Mouse (Mus musculus) limb, embryonic 13.5 days (tissue): Measurements from ENCODE around the gene Rhox2a. TPM values are rescaled to one million over a fixed set of nuclear protein-coding genes. Genes with fewer than 3 reads are reported as not detected.
"Not testable (repeated sequence)": the region's sequence is repeated elsewhere in the genome, so short reads cannot be mapped to it uniquely, and the experiment has no call there.

ENCODE experiments used
- ATAC-seq: fragments of 200-750 bp; cut with Nextera tagmentation; 2 replicates; pipeline ENCODE4 v1.8.0; 2017; ENCODE audit warnings: low read depth, moderate number of reproducible peaks, moderate TSS enrichment; ENCODE audit not compliant: low FRiP score
- H3K27ac ChIP-seq: fragments of 300-500 bp; sonication (generic); 2 replicates; pipeline ENCODE4 v1.5.1; 2015; ENCODE audit warnings: inconsistent platforms, mild to moderate bottlenecking, moderate library complexity
- H3K27me3 ChIP-seq: fragments of 300-500 bp; sonication (generic); 2 replicates; pipeline ENCODE4 v1.6.1; 2015; ENCODE audit warnings: mild to moderate bottlenecking, inconsistent platforms
- H3K36me3 ChIP-seq: fragments of 300-500 bp; sonication (generic); 2 replicates; pipeline ENCODE4 v1.6.1; 2015; ENCODE audit warnings: inconsistent platforms, mild to moderate bottlenecking, moderate library complexity
- H3K4me1 ChIP-seq: fragments of 300-500 bp; sonication (generic); 2 replicates; pipeline ENCODE4 v1.6.1; 2015; ENCODE audit warnings: inconsistent platforms
- H3K4me2 ChIP-seq: fragments of 300-500 bp; sonication (generic); replicated peaks from 2 replicates; pipeline ENCODE4 v1.6.1; 2015; ENCODE audit warnings: inconsistent platforms, mild to moderate bottlenecking, moderate library complexity
- H3K4me3 ChIP-seq: fragments of 300-500 bp; sonication (generic); 2 replicates; pipeline ENCODE4 v1.5.1; 2015; ENCODE audit warnings: moderate library complexity, mild to moderate bottlenecking, inconsistent platforms
- H3K9ac ChIP-seq: fragments of 300-500 bp; sonication (generic); 2 replicates; pipeline ENCODE4 v1.6.1; 2015; ENCODE audit warnings: mild to moderate bottlenecking, inconsistent platforms
- H3K9me3 ChIP-seq: fragments of 300-500 bp; sonication (generic); 2 replicates; pipeline ENCODE4 v1.6.1; 2016; ENCODE audit warnings: inconsistent platforms
- WGBS: fragments of 180-500 bp; shearing (Covaris S2); methylation state at CpG from one replicate; pipeline ENCODE4 v1.1.7; 2015; 5-methylcytosine and 5-hydroxymethylcytosine counted together
- polyA plus RNA-seq: library from polyadenylated mRNA; unstranded; fragments of >200 nt; fragmentation: Nextera tagmentation; extraction: Ambion mirVana; gene quantifications from 2 replicates; pipeline ENCODE4 v1.2.1, GENCODE M21; 2015

The Rhox2a gene
- 0.29 TPM in 1 of 2 replicates, not detected in the other for polyA plus RNA-seq

DNA sequence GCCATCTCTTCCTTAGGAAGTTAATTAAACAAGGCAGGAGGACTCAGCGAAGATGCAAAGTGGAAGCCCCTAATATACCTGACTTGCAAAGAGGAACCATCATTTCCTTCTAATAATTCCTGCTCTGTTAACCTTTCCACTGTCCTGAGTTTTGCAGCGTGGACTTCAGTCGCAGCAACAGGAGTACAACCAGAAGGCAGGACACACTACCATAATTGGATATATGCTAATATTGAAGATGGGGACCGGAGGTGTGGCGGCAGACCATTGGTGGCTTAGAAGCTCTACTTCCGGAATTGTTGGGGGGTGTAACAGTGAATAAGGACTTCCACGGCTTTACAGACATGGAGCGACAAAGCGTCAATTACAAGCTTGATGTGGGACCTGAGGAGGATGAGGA, at the start of gene Rhox2a:
Gene Rhox2a (plus strand): TSS at position 301 of the 400 bp plus-strand sequence.
- H3K27ac ChIP-seq, H3K27me3 ChIP-seq: not testable (repeated sequence)
- 100% methylated on average over 2 of the region's 9 CpGs for WGBS

GRCm38 (mm10) chrX:37198676-37199075, 46.1 kb upstream of the Rhox2a start:
- H3K4me2 ChIP-seq: no peak overlapping the region
- H3K27me3 ChIP-seq: no peaks in the 10 kb centered on the region
- H3K36me3 ChIP-seq: no peaks in the 10 kb centered on the region
- no peaks in the 10 kb centered on the region for H3K4me1 ChIP-seq
- no peaks in the 10 kb centered on the region for H3K9me3 ChIP-seq
- no peak overlapping the region for H3K4me3 ChIP-seq
- 66% methylated on average over 8 of the region's 8 CpGs for WGBS
- no peak overlapping the region for H3K9ac ChIP-seq
- no peak overlapping the region for H3K27ac ChIP-seq
- ATAC-seq: no peak

More for the DNA sequence above, at the start of gene Rhox2a:
- not testable (repeated sequence) for H3K9me3 ChIP-seq, H3K4me2 ChIP-seq, H3K4me3 ChIP-seq, H3K4me1 ChIP-seq, H3K36me3 ChIP-seq, H3K9ac ChIP-seq, ATAC-seq

- Histone ChIP-seq H3K4me2 (no peak within 1 kb of the TSS), H3K36me3 (no peaks in the 10 kb centered on the region), H3K9ac (no peak within 1 kb of the TSS), H3K4me3 (no peak within 1 kb of the TSS), H3K27ac (no peak within 1 kb of the TSS), H3K9me3 (no peaks in the 10 kb centered on the region), H3K27me3 (no peaks in the 10 kb centered on the region), H3K4me1 (no peaks in the 10 kb centered on the region)
- WGBS: 88% methylated on average over 10 of the region's 10 CpGs
- ATAC-seq: no peak
Observed at GRCm38 (mm10) chrX:37210941-37211340, 33.8 kb upstream of the Rhox2a start, which contains the start of gene Gm9. Gene Gm9, minus strand, starts transcription at chrX:37211041.

GRCm38 (mm10) chrX:37222158-37222557, 22.6 kb upstream of the Rhox2a start, which contains the start of gene Rhox1:
Gene Rhox1, minus strand, starts transcription at chrX:37222258.
- WGBS: 65% methylated on average over 1 of the region's 1 CpGs
- H3K4me2 ChIP-seq, H3K27ac ChIP-seq, H3K9ac ChIP-seq, H3K36me3 ChIP-seq, H3K27me3 ChIP-seq, H3K9me3 ChIP-seq, H3K4me3 ChIP-seq, ATAC-seq, H3K4me1 ChIP-seq: not testable (repeated sequence)

GRCm38 (mm10) chrX:37249619-37250018, 4.8 kb downstream of the Rhox2a start, which contains the start of gene Rhox3a:
Gene Rhox3a, plus strand, starts transcription at chrX:37249919.
- H3K36me3 ChIP-seq, H3K4me3 ChIP-seq, H3K27ac ChIP-seq, H3K9ac ChIP-seq, H3K27me3 ChIP-seq, H3K9me3 ChIP-seq, H3K4me1 ChIP-seq, H3K4me2 ChIP-seq, ATAC-seq: not testable (repeated sequence)
- 89% methylated on average over 1 of the region's 3 CpGs for WGBS

DNA sequence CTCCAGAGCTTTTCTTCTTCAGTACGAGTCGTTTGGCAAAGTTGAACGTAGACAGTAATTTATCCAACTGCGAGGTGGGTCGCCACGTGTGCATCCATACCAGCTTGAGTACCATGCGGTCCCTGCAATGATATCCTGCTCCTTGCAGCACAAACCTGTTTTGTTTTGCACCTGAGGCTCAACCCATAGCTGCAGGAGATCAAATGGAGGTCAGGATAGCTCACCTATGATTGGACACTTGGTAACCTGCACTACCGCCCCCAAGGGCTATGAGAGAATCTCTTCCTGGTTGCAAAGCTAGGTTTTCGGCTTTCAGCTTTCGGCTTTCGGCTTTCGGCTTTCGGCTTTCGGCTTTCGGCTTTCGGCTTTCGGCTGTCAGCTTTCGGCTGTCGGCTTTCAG, 20.3 kb downstream of the Rhox2a start, which contains the start of gene Rhox4a:
Gene Rhox4a (plus strand): TSS at position 301 of the 400 bp plus-strand sequence.
- not testable (repeated sequence) for H3K27me3 ChIP-seq, H3K36me3 ChIP-seq, ATAC-seq, H3K4me2 ChIP-seq, H3K9ac ChIP-seq, H3K9me3 ChIP-seq, H3K4me1 ChIP-seq, H3K4me3 ChIP-seq, H3K27ac ChIP-seq
- WGBS: 92% methylated on average over 11 of the region's 19 CpGs

Other genes with a start within 250 kb of the Rhox2a start
- not detected in 2 replicates for gene Sowahd, start 196.1 kb upstream of the Rhox2a start, polyA plus RNA-seq
- 482 and 503 TPM in 2 replicates for gene Rpl39, start 159.6 kb upstream of the Rhox2a start, polyA plus RNA-seq
- gene Upf3b, start 134.7 kb upstream of the Rhox2a start, polyA plus RNA-seq: 17.4 and 19.7 TPM in 2 replicates
- gene Nkap, start 118.2 kb upstream of the Rhox2a start, polyA plus RNA-seq: 16.4 and 16.6 TPM in 2 replicates
- not detected in 2 replicates for gene Akap14, start 76.1 kb upstream of the Rhox2a start, polyA plus RNA-seq
- gene Ndufa1, start 53.8 kb upstream of the Rhox2a start, polyA plus RNA-seq: 459 and 474 TPM in 2 replicates
- 12.3 and 13.8 TPM in 2 replicates for gene Rnf113a1, start 53.7 kb upstream of the Rhox2a start, polyA plus RNA-seq
- 0.18 TPM in 1 of 2 replicates, not detected in the other for gene Gm9, start 33.9 kb upstream of the Rhox2a start, polyA plus RNA-seq
- not detected in 2 replicates for gene Rhox1, start 22.7 kb upstream of the Rhox2a start, polyA plus RNA-seq
- gene Rhox3a, start 4.9 kb downstream of the Rhox2a start, polyA plus RNA-seq: not detected in 2 replicates
- gene Rhox4a, start 20.4 kb downstream of the Rhox2a start, polyA plus RNA-seq: not detected in 2 replicates
- not detected in 2 replicates for gene Rhox3a2, start 135.1 kb downstream of the Rhox2a start, polyA plus RNA-seq
- gene Rhox4a2, start 145.9 kb downstream of the Rhox2a start, polyA plus RNA-seq: 0.67 and 1.2 TPM in 2 replicates
- gene Rhox2b, start 167.1 kb downstream of the Rhox2a start, polyA plus RNA-seq: not detected in 2 replicates
- 0.42 TPM in 1 of 2 replicates, not detected in the other for gene Rhox4b, start 187.5 kb downstream of the Rhox2a start, polyA plus RNA-seq
- 0.19 TPM in 1 of 2 replicates, not detected in the other for gene Rhox2c, start 208.7 kb downstream of the Rhox2a start, polyA plus RNA-seq
- not detected in 2 replicates for gene Rhox3c, start 213.6 kb downstream of the Rhox2a start, polyA plus RNA-seq
- not detected in 2 replicates for gene Rhox4c, start 235.4 kb downstream of the Rhox2a start, polyA plus RNA-seq
- gene Rhox2d, start 248.5 kb downstream of the Rhox2a start, polyA plus RNA-seq: not detected in 2 replicates